Mouse (Mus musculus): ENCODE results near the gene Cenpb. TPM values are rescaled to one million over a fixed set of nuclear protein-coding genes. Genes with fewer than 3 reads are reported as not detected.

The Cenpb gene
- total RNA-seq, 4 experiments from 2014 or later, result 63.5 to 76.9 (median 73.5) TPM

DNA sequence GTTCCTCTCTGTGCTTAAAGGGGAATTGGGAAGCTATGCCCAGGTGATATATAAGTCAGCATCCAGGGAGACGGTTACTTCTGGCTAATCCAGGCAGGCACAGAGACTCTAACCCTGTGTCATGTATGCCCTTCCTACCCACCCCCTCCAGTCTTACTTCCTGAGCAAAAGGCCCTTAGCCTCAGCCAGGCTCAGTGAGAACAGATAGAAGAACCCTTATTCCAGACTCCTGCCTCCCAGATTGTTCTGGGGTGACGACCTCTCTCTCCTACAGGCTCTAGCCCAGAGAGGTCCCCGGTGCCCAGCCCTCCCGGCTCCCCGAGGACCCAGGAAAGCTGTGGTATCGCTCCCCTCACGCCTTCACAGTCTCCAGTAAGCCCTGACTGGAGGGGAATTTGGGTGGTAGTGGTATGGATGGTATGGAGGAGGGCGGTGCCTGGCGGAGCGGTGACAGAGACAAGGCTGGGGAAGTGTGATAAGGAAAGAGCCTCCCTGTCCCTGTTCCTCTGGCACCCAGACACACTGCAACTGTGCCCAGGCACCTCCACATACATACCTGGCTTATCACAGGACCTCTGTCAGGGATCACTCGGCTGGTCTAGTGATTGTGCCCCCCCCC, 44.2 kb downstream of the Cenpb start:
- no peak for DNase-seq

GRCm38 (mm10) chr2:131134826-131135400, 45.0 kb downstream of the Cenpb start:
- DNase-seq, result no peak

DNA sequence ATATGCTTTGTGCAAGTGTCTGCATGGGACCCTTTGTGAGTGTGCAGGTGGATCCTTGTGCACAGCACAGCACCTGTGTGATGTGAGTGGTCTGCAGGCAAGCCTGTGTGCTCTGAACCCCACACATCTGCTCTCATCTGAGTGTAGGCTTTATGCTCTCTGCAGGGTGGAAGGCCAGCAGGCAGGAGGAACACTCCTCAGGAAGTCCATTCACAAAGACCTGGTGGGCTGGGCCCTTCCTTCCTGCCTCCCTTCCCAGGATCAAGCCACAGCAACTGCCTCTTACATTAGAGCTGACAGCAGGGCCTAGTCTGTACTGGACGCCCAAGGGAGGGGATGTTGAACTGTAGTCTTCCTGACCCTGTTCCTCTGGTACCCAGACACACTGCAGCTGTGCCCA, 45.5 kb downstream of the Cenpb start:
- no peak for DNase-seq

GRCm38 (mm10) chr2:131132930-131133547, 46.8 kb downstream of the Cenpb start, which contains the start of gene Gm11037:
Gene Gm11037, plus strand, starts transcription at chr2:131133497.
- no peak for DNase-seq

- no peak for DNase-seq
Measured at GRCm38 (mm10) chr2:131132111-131132888, 47.6 kb downstream of the Cenpb start.

DNA sequence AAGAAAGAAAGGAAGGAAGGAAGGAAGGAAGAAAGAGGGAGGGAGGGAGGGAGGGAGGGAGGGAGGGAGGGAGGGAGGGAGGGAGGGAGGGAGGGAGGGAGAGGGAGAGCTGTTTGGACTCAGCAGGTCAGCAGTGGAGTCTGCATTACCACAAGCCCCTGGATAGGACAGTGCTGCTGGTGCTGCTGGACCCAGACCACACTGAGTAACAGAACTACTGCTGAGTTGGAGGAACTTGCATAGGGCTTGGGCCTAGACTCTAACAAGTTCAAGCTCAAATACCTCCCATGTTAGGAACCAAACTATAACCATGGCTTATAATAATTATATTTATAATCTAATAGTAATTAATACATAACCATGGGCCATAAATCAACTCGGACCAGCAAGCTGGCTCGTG, 49.0 kb downstream of the Cenpb start:
- DNase-seq, result no peak

GRCm38 (mm10) chr2:131129836-131130235, 50.0 kb downstream of the Cenpb start:
- no peak for DNase-seq

GRCm38 (mm10) chr2:131128636-131129157, 51.2 kb downstream of the Cenpb start:
- no peak for DNase-seq

DNA sequence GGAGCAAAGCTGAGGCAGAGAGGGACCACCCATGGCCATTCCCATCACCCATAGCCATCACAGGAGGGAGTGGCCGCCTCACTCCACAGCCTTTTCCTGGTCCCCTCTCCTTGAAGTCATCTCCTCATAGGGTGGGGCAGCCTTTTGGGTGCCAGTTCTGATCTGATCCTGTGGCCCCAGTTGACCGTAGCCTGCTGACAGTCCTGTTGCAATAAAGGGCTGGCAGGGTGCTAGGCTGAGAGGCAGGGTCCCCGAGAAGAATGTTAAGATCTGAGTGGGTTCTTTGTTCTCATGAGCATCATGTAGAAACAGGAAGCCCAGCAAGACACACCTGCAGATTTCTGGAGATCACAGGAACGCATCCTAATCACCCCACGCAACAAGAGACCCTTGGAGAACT, 51.7 kb downstream of the Cenpb start:
- no peak for DNase-seq

GRCm38 (mm10) chr2:131127161-131127730, 52.6 kb downstream of the Cenpb start, which contains the start of gene Hspa12b:
Gene Hspa12b, plus strand, starts transcription at chr2:131127280.
- no peak for DNase-seq

GRCm38 (mm10) chr2:131125964-131126815, 53.7 kb downstream of the Cenpb start:
- no peak for DNase-seq

Other genes with a start within 250 kb of the Cenpb start
- 1 to 10 TPM; 5.6 to 7.2 (median 6.3) TPM for gene Gfra4, start 137.0 kb downstream of the Cenpb start, total RNA-seq (2022)
- gene Adam33, start 116.3 kb downstream of the Cenpb start, total RNA-seq (2022), result 1 to 10 TPM; 2.0 to 4.2 (median 3.6) TPM
- 1 to 10 TPM; 5.1 to 6.4 (median 6.3) TPM for gene Siglec1, start 93.3 kb downstream of the Cenpb start, total RNA-seq (2022)
- gene Hspa12b, start 52.8 kb downstream of the Cenpb start, total RNA-seq (2022), result 10 to 100 TPM in 2 of 4 experiments, 1 to 10 TPM in 2; 8.1 to 16.8 (median 10.4) TPM
- gene Gm11037, start 46.6 kb downstream of the Cenpb start, total RNA-seq (2022), result not detected
- gene 1700037H04Rik, start 20.0 kb downstream of the Cenpb start, total RNA-seq (2022), result 10 to 100 TPM; 32.2 to 68.7 (median 53.9) TPM
- 1 to 10 TPM; 4.5 to 9.4 (median 6.3) TPM for gene Cdc25b, start 6.9 kb upstream of the Cenpb start, total RNA-seq (2022)
- 1 to 10 TPM; 4.0 to 6.4 (median 5.1) TPM for gene Spef1, start 7.2 kb upstream of the Cenpb start, total RNA-seq (2022)
- 10 to 100 TPM; 24.4 to 29.0 (median 26.6) TPM for gene Ap5s1, start 27.0 kb upstream of the Cenpb start, total RNA-seq (2022)
- 10 to 100 TPM; 45.2 to 50.0 (median 46.1) TPM for gene Mavs, start 54.0 kb upstream of the Cenpb start, total RNA-seq (2022)
- gene Pank2, start 82.4 kb upstream of the Cenpb start, total RNA-seq (2022), result 10 to 100 TPM; 49.0 to 61.9 (median 53.7) TPM
- gene Rnf24, start 172.8 kb upstream of the Cenpb start, total RNA-seq (2022), result 10 to 100 TPM in 2 of 4 experiments, 1 to 10 TPM in 2; 6.2 to 16.7 (median 11.0) TPM

Data from adrenal gland, adult 8-10 months (tissue).